Mouse (Mus musculus): ENCODE data around the gene Slc25a21.

- no peak for TF ChIP-seq CEBPB (IDR thresholded peaks at IDR 0.05; ENCODE audit: low read depth)
- no peak for TF ChIP-seq CTCF (IDR thresholded peaks at IDR 0.05; ENCODE audit: control insufficient read depth, insufficient read depth, insufficient read length)
- TF ChIP-seq MAX (IDR thresholded peaks at IDR 0.05), result no peak
- TF ChIP-seq USF1 (IDR thresholded peaks at IDR 0.05; ENCODE audit: low read depth), result no peak
- no peak for TF ChIP-seq MYOD1 (IDR thresholded peaks at IDR 0.05; ENCODE audit: control insufficient read depth, insufficient read length, low read depth)
- no peak for TF ChIP-seq MYOG (IDR thresholded peaks at IDR 0.05; ENCODE audit: control insufficient read depth, extremely low read depth, insufficient read length)
- TF ChIP-seq FOSL1 (IDR thresholded peaks at IDR 0.05; ENCODE audit: insufficient read depth, low read length, poor library complexity, severe bottlenecking), result no peak
These were observed 505.7 kb downstream of the Slc25a21 start, which contains the start of gene Pax9 for GRCm38 (mm10) chr12:56691427-56692079.

All from C2C12 (cell line).